Mouse (Mus musculus) hindbrain, embryonic 14.5 days (tissue): ENCODE measurements around the gene Gpr153. TPM values are rescaled to one million over a fixed set of nuclear protein-coding genes. Genes with fewer than 3 reads are reported as not detected.
"Not testable (repeated sequence)": the region's sequence is repeated elsewhere in the genome, so short reads cannot be mapped to it uniquely, and the experiment has no call there.

Experiments
- ATAC-seq: fragments of 200-750 bp; cut with Nextera tagmentation; 2 replicates; pipeline ENCODE4 v1.8.0; 2017; ENCODE audit warnings: moderate number of reproducible peaks, mild to moderate bottlenecking, moderate TSS enrichment, moderate library complexity; ENCODE audit not compliant: low FRiP score
- DNase-seq: peaks from one replicate; pipeline ENCODE4 v3.0.0-alpha.2; 2015; ENCODE audit warnings: low spot score
- H3K27ac ChIP-seq: fragments of 300-500 bp; sonication (generic); 2 replicates; pipeline ENCODE4 v1.5.1; 2014; ENCODE audit warnings: mild to moderate bottlenecking, moderate library complexity
- H3K27me3 ChIP-seq: fragments of 300-500 bp; sonication (generic); 2 replicates; pipeline ENCODE4 v1.6.1; 2014; ENCODE audit warnings: mild to moderate bottlenecking, low read length, mixed read lengths; ENCODE audit not compliant: control insufficient read depth, insufficient read depth
- H3K36me3 ChIP-seq: fragments of 300-500 bp; sonication (generic); replicated peaks from 2 replicates; pipeline ENCODE4 v1.6.1; 2014; ENCODE audit not compliant: control insufficient read depth, insufficient read depth
- H3K4me1 ChIP-seq: fragments of 300-500 bp; sonication (generic); replicated peaks from 2 replicates; pipeline ENCODE4 v1.6.1; 2014; ENCODE audit warnings: antibody characterized with exemption, low read length, mixed read lengths; ENCODE audit not compliant: control insufficient read depth, insufficient read depth
- H3K4me2 ChIP-seq: fragments of 300-500 bp; sonication (generic); replicated peaks from 2 replicates; pipeline ENCODE4 v1.6.1; 2014; ENCODE audit warnings: mild to moderate bottlenecking, moderate library complexity
- H3K4me3 ChIP-seq: fragments of 300-500 bp; sonication (generic); replicated peaks from 2 replicates; pipeline ENCODE4 v1.5.1; 2014; ENCODE audit warnings: mild to moderate bottlenecking, low read length
- H3K9ac ChIP-seq: fragments of 300-500 bp; sonication (generic); 2 replicates; pipeline ENCODE4 v1.6.1; 2014
- H3K9me3 ChIP-seq: fragments of 300-500 bp; sonication (generic); 2 replicates; pipeline ENCODE4 v1.6.1; 2016; ENCODE audit warnings: low read length; ENCODE audit not compliant: control insufficient read depth
- WGBS: fragments of 180-500 bp; shearing (Covaris S2); extraction: QIAGEN DNeasy Blood & Tissue Kit; methylation state at CpG from one replicate; pipeline ENCODE4 v1.1.7; 2014; 5-methylcytosine and 5-hydroxymethylcytosine counted together
- polyA plus RNA-seq: library from polyadenylated mRNA; unstranded; fragments of >200 nt; fragmentation: Nextera tagmentation; extraction: Ambion mirVana; gene quantifications from 2 replicates; pipeline ENCODE4 v1.2.1, GENCODE M21; 2014

Gene Gpr153
- 23.1 and 27.8 TPM in 2 replicates for polyA plus RNA-seq

- peak within 1 kb of the TSS; percentile 91 for H3K4me2 ChIP-seq
- peaks cover 7% of the 10 kb centered on the region; the same call in 1 of the 2 replicates for H3K36me3 ChIP-seq
- no peaks in the 10 kb centered on the region for H3K9me3 ChIP-seq
- WGBS: under 1% methylated on average over 45 of the region's 48 CpGs
- H3K27ac ChIP-seq: peak within 1 kb of the TSS; percentile 78
- peak; percentile 78 for ATAC-seq
- peaks cover 11% of the 10 kb centered on the region for H3K4me1 ChIP-seq
- peak within 1 kb of the TSS; percentile 64 for H3K4me3 ChIP-seq
- H3K9ac ChIP-seq: peak within 1 kb of the TSS; percentile 87
- DNase-seq: no peak
- peaks cover 45% of the 10 kb centered on the region for H3K27me3 ChIP-seq
These were observed at the start of gene Gpr153 for GRCm38 (mm10) chr4:152273621-152274236. TSS of gene Gpr153 (plus strand) at chr4:152274232.

- 69% methylated on average over 13 of the region's 13 CpGs for WGBS
- ATAC-seq (peak; percentile 61; the same call in 1 of the 2 replicates), DNase-seq (no peak)
- H3K4me3 ChIP-seq: no peak overlapping the region
- peaks cover 10% of the 10 kb centered on the region; the same call in 1 of the 2 replicates for H3K27me3 ChIP-seq
- no peaks in the 10 kb centered on the region for H3K9me3 ChIP-seq
- H3K36me3 ChIP-seq: peaks cover 21% of the 10 kb centered on the region
- peaks cover 8% of the 10 kb centered on the region for H3K4me1 ChIP-seq
- peak overlapping the region; percentile 65 for H3K27ac ChIP-seq
- no peak overlapping the region for H3K9ac ChIP-seq
- no peak overlapping the region for H3K4me2 ChIP-seq
These were observed 47.0 kb upstream of the Gpr153 start for GRCm38 (mm10) chr4:152226901-152227486.

- DNase-seq: no peak
- Histone ChIP-seq H3K27me3 (peaks cover 7% of the 10 kb centered on the region; the same call in 1 of the 2 replicates), H3K27ac (no peak overlapping the region), H3K9ac (no peak overlapping the region), H3K4me1 (no peaks in the 10 kb centered on the region; the same call in 1 of the 2 replicates), H3K4me2 (no peak overlapping the region), H3K36me3 (peaks cover 21% of the 10 kb centered on the region), H3K4me3 (no peak overlapping the region), H3K9me3 (no peaks in the 10 kb centered on the region)
- 90% methylated on average over 12 of the region's 12 CpGs for WGBS
- ATAC-seq: no peak
These were observed 46.1 kb upstream of the Gpr153 start for GRCm38 (mm10) chr4:152227749-152228527.

GRCm38 (mm10) chr4:152230331-152230730 is 43.7 kb upstream of the Gpr153 start:
- DNase-seq, ATAC-seq, H3K4me2 ChIP-seq, H3K27ac ChIP-seq, H3K36me3 ChIP-seq, H3K9me3 ChIP-seq, H3K27me3 ChIP-seq, H3K9ac ChIP-seq, H3K4me3 ChIP-seq, H3K4me1 ChIP-seq: not testable (repeated sequence)
- 61% methylated on average over 4 of the region's 4 CpGs for WGBS

GRCm38 (mm10) chr4:152231326-152231725 is 42.7 kb upstream of the Gpr153 start:
- Histone ChIP-seq H3K9ac (no peak overlapping the region), H3K4me3 (no peak overlapping the region), H3K9me3 (no peaks in the 10 kb centered on the region), H3K4me2 (no peak overlapping the region), H3K36me3 (peaks cover 10% of the 10 kb centered on the region), H3K27me3 (no peaks in the 10 kb centered on the region), H3K27ac (no peak overlapping the region), H3K4me1 (no peaks in the 10 kb centered on the region; the same call in 1 of the 2 replicates)
- ATAC-seq (no peak), DNase-seq (no peak)
- 85% methylated on average over 7 of the region's 7 CpGs for WGBS

GRCm38 (mm10) chr4:152232411-152232903 is 41.6 kb upstream of the Gpr153 start:
- H3K27me3 ChIP-seq: no peaks in the 10 kb centered on the region
- H3K36me3 ChIP-seq: peaks cover 19% of the 10 kb centered on the region
- no peak overlapping the region for H3K4me3 ChIP-seq
- H3K4me1 ChIP-seq: no peaks in the 10 kb centered on the region
- H3K4me2 ChIP-seq: no peak overlapping the region
- WGBS: 99% methylated on average over 4 of the region's 4 CpGs
- H3K9ac ChIP-seq: no peak overlapping the region
- no peak overlapping the region for H3K27ac ChIP-seq
- ATAC-seq: no peak
- no peak for DNase-seq
- no peaks in the 10 kb centered on the region for H3K9me3 ChIP-seq

GRCm38 (mm10) chr4:152239974-152240373 is 34.1 kb upstream of the Gpr153 start:
- WGBS: 61% methylated on average over 4 of the region's 4 CpGs
- DNase-seq (no peak), ATAC-seq (no peak)
- H3K27ac ChIP-seq: no peak overlapping the region
- H3K4me1 ChIP-seq: no peaks in the 10 kb centered on the region
- H3K4me3 ChIP-seq: no peak overlapping the region
- H3K27me3 ChIP-seq: no peaks in the 10 kb centered on the region
- H3K9ac ChIP-seq: no peak overlapping the region
- no peaks in the 10 kb centered on the region for H3K9me3 ChIP-seq
- no peak overlapping the region for H3K4me2 ChIP-seq
- peaks cover 32% of the 10 kb centered on the region for H3K36me3 ChIP-seq

- peaks cover 14% of the 10 kb centered on the region for H3K36me3 ChIP-seq
- H3K27ac ChIP-seq: no peak overlapping the region
- no peak for ATAC-seq
- no peaks in the 10 kb centered on the region for H3K27me3 ChIP-seq
- 90% methylated on average over 9 of the region's 9 CpGs for WGBS
- H3K4me2 ChIP-seq: no peak overlapping the region
- no peak for DNase-seq
- H3K4me1 ChIP-seq: peaks cover 10% of the 10 kb centered on the region
- no peak overlapping the region for H3K4me3 ChIP-seq
- H3K9ac ChIP-seq: no peak overlapping the region
- no peaks in the 10 kb centered on the region for H3K9me3 ChIP-seq
These were observed 30.7 kb upstream of the Gpr153 start for GRCm38 (mm10) chr4:152243241-152243891.

GRCm38 (mm10) chr4:152243969-152244368 is 30.1 kb upstream of the Gpr153 start:
- H3K9ac ChIP-seq: no peak overlapping the region
- DNase-seq: no peak
- no peaks in the 10 kb centered on the region for H3K9me3 ChIP-seq
- no peak overlapping the region for H3K4me3 ChIP-seq
- H3K4me1 ChIP-seq: peaks cover 10% of the 10 kb centered on the region
- no peaks in the 10 kb centered on the region for H3K27me3 ChIP-seq
- H3K27ac ChIP-seq: no peak overlapping the region
- no peak overlapping the region for H3K4me2 ChIP-seq
- 93% methylated on average over 8 of the region's 8 CpGs for WGBS
- no peak for ATAC-seq
- H3K36me3 ChIP-seq: 0 out of 2 replicates have a peak, but pooled peaks cover 8% of the 10 kb centered on the region
